Mouse (Mus musculus) splenic B cell, adult 2 months (primary cell): ENCODE data around the gene Aspn.
"Not testable (repeated sequence)": the region's sequence is repeated elsewhere in the genome, so short reads cannot be mapped to it uniquely, and the experiment has no call there.

Source experiments
- DNase-seq: peaks from one replicate; pipeline ENCODE4 v3.0.0-alpha.2; 2011; ENCODE audit warnings: low read depth, low spot score
- H3K27me3 ChIP-seq: 2 replicates; pipeline ENCODE4 v1.6.1; 2012; ENCODE audit warnings: mild to moderate bottlenecking, low read length, moderate library complexity, mixed read lengths; ENCODE audit not compliant: control insufficient read depth, poor library complexity, insufficient read depth, severe bottlenecking
- H3K36me3 ChIP-seq: 2 replicates; pipeline ENCODE4 v1.6.1; 2012; ENCODE audit warnings: mild to moderate bottlenecking, low read length, moderate library complexity, mixed read lengths; ENCODE audit not compliant: control insufficient read depth, poor library complexity, insufficient read depth, severe bottlenecking

Aspn gene

GRCm38 (mm10) chr13:49559185-49559584 lies 14.9 kb downstream of the Aspn start:
- Histone ChIP-seq H3K27me3 (no peaks in the 10 kb centered on the region), H3K36me3 (no peaks in the 10 kb centered on the region)
- peak; percentile 2 for DNase-seq

GRCm38 (mm10) chr13:49560886-49561285 lies 16.6 kb downstream of the Aspn start:
- no peaks in the 10 kb centered on the region for H3K36me3 ChIP-seq
- DNase-seq: no peak
- H3K27me3 ChIP-seq: no peaks in the 10 kb centered on the region

GRCm38 (mm10) chr13:49564347-49564746 lies 20.1 kb downstream of the Aspn start:
- Histone ChIP-seq H3K27me3 (no peaks in the 10 kb centered on the region), H3K36me3 (no peaks in the 10 kb centered on the region)
- no peak for DNase-seq

- DNase-seq: no peak
- Histone ChIP-seq H3K27me3 (no peaks in the 10 kb centered on the region), H3K36me3 (no peaks in the 10 kb centered on the region)
These were observed 26.1 kb downstream of the Aspn start for GRCm38 (mm10) chr13:49570371-49570770.

GRCm38 (mm10) chr13:49571418-49571817 lies 27.2 kb downstream of the Aspn start:
- no peak for DNase-seq
- H3K27me3 ChIP-seq: no peaks in the 10 kb centered on the region
- no peaks in the 10 kb centered on the region for H3K36me3 ChIP-seq

GRCm38 (mm10) chr13:49581541-49582530 lies 37.6 kb downstream of the Aspn start, which contains the start of gene Omd:
TSS of gene Omd (plus strand) at chr13:49582462.
- DNase-seq: no peak
- Histone ChIP-seq H3K27me3 (no peaks in the 10 kb centered on the region), H3K36me3 (no peaks in the 10 kb centered on the region)

- Histone ChIP-seq H3K27me3 (no peaks in the 10 kb centered on the region), H3K36me3 (no peaks in the 10 kb centered on the region)
- no peak for DNase-seq
These were observed 39.6 kb downstream of the Aspn start for GRCm38 (mm10) chr13:49583859-49584258.

GRCm38 (mm10) chr13:49584307-49585005 lies 40.2 kb downstream of the Aspn start:
- no peak for DNase-seq
- Histone ChIP-seq H3K36me3 (no peaks in the 10 kb centered on the region), H3K27me3 (no peaks in the 10 kb centered on the region)

- no peaks in the 10 kb centered on the region for H3K36me3 ChIP-seq
- no peaks in the 10 kb centered on the region for H3K27me3 ChIP-seq
- no peak for DNase-seq
These were observed 41.8 kb downstream of the Aspn start for GRCm38 (mm10) chr13:49586062-49586461.

GRCm38 (mm10) chr13:49602541-49602940 lies 58.3 kb downstream of the Aspn start:
- not testable (repeated sequence) for DNase-seq, H3K36me3 ChIP-seq, H3K27me3 ChIP-seq

- no peaks in the 10 kb centered on the region for H3K36me3 ChIP-seq
- DNase-seq: no peak
- H3K27me3 ChIP-seq: no peaks in the 10 kb centered on the region
These were observed 59.4 kb downstream of the Aspn start for GRCm38 (mm10) chr13:49603603-49604002.

GRCm38 (mm10) chr13:49607714-49608113 lies 63.5 kb downstream of the Aspn start, which contains the start of gene Ogn:
TSS of gene Ogn (plus strand) at chr13:49608046.
- Histone ChIP-seq H3K36me3 (no peaks in the 10 kb centered on the region), H3K27me3 (no peaks in the 10 kb centered on the region)
- DNase-seq: no peak

- no peak for DNase-seq
- H3K27me3 ChIP-seq: no peaks in the 10 kb centered on the region
These were observed 64.5 kb downstream of the Aspn start for GRCm38 (mm10) chr13:49608589-49609322.

GRCm38 (mm10) chr13:49617021-49617420 lies 72.8 kb downstream of the Aspn start:
- no peak for DNase-seq

More at GRCm38 (mm10) chr13:49608589-49609322, 64.5 kb downstream of the Aspn start:
- no peaks in the 10 kb centered on the region for H3K36me3 ChIP-seq

More at GRCm38 (mm10) chr13:49617021-49617420, 72.8 kb downstream of the Aspn start:
- H3K36me3 ChIP-seq: no peaks in the 10 kb centered on the region
- H3K27me3 ChIP-seq: no peaks in the 10 kb centered on the region
